Mouse (Mus musculus) mouse embryonic stem cell (cell line): ENCODE measurements around the gene Stat5b.

Source experiments
- in situ Hi-C, 2 experiments: fragments of 300-500 bp; cut with MboI; formaldehyde crosslinking; loops; 1 replicate in 1 of 2; 3 replicates in 1 of 2; pipeline ENCODE4 v1.14.3; 2019 to 2020; ENCODE audit warnings: low sequenced_read_pairs in 2 of 2, low pct_unique_long_range_greater_than_20kb in 1 of 2, mixed read lengths in 1 of 2; ENCODE audit not compliant: unreplicated experiment in 1 of 2

The Stat5b gene

DNA sequence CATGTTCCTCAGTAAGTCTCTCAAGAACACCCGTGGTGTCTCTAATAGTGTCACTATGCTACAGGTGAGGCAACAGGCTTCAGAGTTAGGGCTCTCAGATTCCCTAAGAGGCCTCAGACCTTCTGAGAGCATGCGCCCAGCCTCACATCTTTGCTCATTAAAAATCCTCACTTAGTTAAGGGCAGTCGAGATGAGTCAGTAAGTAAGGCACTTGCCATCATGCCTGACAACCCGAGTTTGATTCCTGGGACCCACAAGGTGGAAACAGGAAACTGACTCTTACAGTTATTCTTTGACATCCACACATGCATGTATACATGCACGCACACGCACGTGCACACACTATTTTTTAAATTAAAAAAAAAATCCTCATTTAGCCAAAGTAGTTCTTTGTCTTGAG lies 26.0 kb downstream of the Stat5b start:
- in situ Hi-C loops: no loop called here

DNA sequence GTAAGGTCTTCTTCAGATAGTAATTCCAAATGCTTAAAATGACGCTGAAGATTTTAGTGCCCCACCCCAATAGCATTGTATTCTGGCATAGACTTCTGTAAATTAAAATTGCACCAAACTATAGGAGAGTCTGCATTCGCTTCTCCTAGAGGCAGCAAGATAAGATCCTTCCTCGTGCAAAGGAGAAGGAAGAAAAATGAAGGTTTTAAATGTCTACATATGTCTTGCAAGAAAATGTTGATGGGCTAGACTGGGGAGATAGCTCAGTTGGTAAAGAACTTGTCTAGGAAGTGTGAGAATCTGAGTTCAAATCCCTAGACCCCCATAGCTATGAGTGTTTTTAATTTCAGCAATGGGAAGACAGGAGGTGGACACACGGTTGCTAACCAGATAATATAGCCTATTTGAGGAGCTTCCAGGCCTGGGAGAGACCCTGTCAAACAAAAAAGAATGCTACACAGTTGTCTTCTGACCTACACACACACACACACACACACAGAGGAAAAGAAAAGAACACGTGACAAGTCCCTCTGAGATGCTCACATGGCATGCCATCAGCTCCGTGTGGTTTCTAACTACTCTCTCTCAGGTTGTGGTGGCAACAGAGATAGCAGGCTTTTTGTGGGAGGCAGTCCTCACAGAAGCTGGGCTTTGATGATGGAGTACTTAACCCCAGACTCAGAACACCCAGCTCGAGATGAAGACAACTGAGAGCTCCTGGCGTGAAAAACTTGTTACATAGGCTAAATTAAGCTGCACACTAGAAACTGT lies 26.8 kb downstream of the Stat5b start:
- in situ Hi-C loops: no loop called here

DNA sequence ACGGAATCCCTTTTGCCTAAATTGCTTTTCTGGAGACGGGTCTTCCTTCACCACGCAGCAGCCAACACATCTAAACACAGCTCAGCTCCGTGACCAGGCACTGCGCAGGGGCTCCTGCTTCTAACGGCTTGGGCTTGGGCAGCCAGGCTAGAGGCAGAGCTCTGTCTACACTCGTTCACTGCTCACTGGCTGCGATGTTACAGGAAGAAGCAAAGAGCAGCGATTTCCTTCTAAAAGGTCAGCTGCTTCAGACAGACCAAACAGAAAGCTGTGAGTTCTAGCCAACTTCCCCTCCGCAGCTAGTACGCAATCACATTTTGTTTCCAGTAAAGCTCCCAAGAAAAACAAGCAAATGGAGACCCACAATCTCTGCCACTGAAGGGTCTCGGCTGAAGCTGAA lies 28.2 kb downstream of the Stat5b start:
- in situ Hi-C loops: no loop called here

DNA sequence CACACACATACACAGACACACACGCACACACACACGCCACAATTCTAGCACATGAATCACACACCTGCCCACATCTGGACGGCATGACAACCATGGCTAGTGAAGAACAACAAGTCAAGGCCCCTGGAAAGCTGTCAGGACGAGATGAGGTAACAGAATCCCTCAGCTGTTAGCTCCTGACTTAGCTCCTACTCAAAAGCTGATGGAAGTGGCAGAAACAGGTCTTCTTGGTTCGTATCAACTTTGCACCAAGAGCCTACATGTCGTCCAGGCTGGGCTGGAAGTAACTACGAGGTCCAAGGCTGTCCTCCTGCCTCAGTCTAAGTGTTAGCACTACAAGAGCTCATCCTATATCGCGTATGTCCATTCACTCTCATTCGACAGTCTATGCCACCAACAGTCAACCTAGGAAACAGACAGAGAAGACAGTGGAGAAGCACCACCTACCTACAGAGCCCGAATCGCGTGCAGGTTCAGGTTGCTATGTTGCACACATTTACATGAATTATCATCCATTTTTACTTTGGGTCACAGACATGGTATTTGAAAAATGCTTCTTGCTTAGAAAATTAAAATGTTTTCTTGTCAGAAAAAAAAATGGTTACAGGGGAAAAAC lies 28.8 kb downstream of the Stat5b start:
- in situ Hi-C loops: no loop called here

- in situ Hi-C loops: no loop called here
Measured at GRCm38 (mm10) chr11:100820047-100820446, 30.5 kb downstream of the Stat5b start.

- in situ Hi-C loops: no loop called here
Measured at GRCm38 (mm10) chr11:100819626-100820025, 30.9 kb downstream of the Stat5b start.

DNA sequence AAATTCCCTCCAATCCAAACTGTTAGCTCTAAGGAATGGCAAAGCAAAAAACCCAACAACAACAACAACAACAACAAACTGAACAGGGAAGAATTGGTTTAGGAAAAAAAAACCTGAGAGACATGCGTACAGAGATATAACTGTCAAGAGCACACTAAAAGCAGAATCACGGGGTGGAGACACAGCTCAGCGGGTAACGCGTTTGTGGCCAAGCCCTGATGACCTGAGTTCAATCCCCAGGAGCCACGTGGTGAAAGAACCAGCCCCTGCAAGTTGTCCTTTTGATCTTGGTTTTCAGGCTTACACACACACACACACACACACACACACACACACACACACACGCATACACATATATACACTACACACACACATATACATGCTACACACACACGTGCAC lies 31.5 kb downstream of the Stat5b start:
- in situ Hi-C loops: no loop called here

GRCm38 (mm10) chr11:100818359-100819012 lies 32.0 kb downstream of the Stat5b start:
- in situ Hi-C loops: no loop called here

GRCm38 (mm10) chr11:100817311-100817710 lies 33.2 kb downstream of the Stat5b start:
- in situ Hi-C loops: no loop called here

- in situ Hi-C loops: no loop called here
Measured at GRCm38 (mm10) chr11:100816801-100817200, 33.7 kb downstream of the Stat5b start.

- in situ Hi-C loops: no loop called here
Measured at GRCm38 (mm10) chr11:100816342-100816741, 34.2 kb downstream of the Stat5b start.

- in situ Hi-C loops: no loop called here
Measured at GRCm38 (mm10) chr11:100814498-100814897, 36.0 kb downstream of the Stat5b start.

DNA sequence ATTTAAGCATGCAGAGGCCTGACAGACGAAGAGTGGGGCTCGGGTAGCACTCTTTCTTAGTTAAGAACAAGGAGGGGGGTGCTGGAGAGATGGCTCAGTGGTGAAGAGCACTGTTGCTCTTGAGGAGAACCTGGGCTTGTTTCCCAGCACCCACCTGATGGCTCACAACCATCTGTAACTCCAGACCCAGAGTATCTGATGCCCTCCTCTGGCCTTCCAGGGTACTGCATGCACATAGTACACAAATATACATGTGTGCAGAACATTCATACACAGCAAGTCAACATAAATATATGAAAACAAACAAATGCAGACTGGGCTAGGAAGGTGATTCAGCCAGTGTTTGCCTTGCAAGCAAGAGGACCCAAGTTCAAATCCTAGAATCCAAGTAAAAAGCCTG lies 39.4 kb downstream of the Stat5b start:
- in situ Hi-C loops: no loop called here

DNA sequence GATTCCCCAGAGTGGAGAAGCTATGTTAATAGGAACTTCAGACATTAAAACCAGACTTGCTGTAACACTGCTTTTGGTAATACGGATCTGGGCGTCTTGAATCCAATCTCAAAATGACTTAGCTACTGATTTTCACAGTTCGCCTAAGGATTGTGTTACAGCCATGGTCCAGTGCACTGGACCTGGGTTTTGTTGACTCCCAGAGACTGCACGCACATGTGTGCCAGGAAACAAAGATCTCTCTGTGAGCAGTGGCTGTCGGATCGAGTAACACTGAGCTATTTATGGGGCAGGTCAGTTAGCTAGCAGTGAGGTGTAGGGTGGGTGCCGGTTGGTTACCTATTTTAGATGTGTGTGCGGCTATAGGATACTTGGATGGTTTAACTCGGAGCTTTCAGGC lies 40.0 kb downstream of the Stat5b start:
- in situ Hi-C loops: no loop called here

- in situ Hi-C loops: no loop called here
Measured at GRCm38 (mm10) chr11:100806380-100807305, 43.9 kb downstream of the Stat5b start.

DNA sequence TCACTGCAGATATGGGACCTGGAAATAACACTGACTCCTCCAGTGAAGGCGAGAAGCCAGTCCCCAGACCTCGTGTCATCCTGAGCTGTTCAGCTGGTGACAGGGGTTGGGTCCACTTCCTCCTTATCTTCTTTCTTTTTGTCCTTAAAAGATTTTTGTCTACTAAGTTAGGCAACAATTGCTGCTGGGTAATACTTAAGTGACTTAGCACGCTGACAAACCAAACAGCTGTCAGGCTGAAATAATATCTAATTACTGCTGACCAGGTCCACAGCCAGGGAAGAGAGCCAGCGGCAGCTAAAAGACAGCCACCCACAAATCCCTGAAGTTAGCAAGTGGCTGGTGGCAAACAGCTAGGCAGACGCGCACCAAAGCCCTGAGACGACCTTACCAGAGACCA lies 45.0 kb downstream of the Stat5b start:
- in situ Hi-C loops: no loop called here

- in situ Hi-C loops: no loop called here
Measured at GRCm38 (mm10) chr11:100804409-100804808, 46.1 kb downstream of the Stat5b start.

DNA sequence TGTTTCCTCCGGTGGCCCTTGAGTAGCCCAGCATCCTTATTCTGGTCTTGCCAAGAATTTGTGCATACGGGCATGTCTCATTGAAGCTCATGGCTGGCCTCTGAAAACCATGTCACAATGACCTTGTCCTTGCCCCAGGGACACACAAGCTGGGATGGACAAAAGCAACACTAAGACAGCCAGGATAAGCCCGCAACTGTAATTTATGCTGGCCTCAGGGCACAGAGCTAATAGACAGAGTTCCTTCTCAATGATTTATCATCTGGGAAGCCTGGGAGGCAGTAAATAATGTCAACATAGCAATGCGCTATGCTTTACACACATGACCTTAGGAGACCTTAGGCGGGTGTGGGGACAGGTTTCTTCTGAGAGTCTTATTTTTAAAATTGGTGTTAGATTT lies 51.1 kb downstream of the Stat5b start:
- in situ Hi-C loops: no loop called here

DNA sequence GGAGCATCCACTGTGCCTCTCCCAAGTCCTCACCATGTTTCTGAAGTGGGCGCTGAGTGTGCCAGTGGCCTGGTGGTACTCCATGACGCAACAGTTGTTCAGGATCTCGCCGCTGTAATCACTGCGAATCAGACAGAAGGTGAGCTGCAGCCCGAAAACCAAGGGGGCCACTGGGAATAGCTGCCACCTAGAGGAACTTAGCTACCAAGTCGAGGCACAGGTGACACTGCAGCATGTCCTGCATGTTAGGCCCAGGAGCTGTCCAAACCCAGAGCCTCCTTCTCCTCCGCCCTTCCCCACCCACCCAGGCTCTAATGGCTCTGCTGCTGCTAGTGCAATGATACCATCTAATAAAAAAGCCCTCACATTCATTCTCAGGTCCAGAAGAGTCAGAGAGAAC lies 53.9 kb downstream of the Stat5b start:
- in situ Hi-C loops: no loop called here
